Mouse (Mus musculus) large intestine, adult 2 months (tissue): ENCODE data around the gene Rgl1. TPM values are rescaled to one million over a fixed set of nuclear protein-coding genes. Genes with fewer than 3 reads are reported as not detected.

Experiments used
- DNase-seq: peaks from one replicate; pipeline ENCODE4 v3.0.0-alpha.2; 2012; ENCODE audit warnings: low read depth, low spot score
- WGBS: fragments of 180-500 bp; shearing (Covaris S2); methylation state at CpG from one replicate; pipeline ENCODE4 v1.1.7; 2018; 5-methylcytosine and 5-hydroxymethylcytosine counted together
- polyA plus RNA-seq: library from polyadenylated mRNA; depleted of rRNA; stranded (reverse); fragments of >200 nt; gene quantifications from 2 replicates; pipeline ENCODE4 v1.2.3, GENCODE M21; 2012

Gene Rgl1
- polyA plus RNA-seq, 1 experiment: 4.2 TPM

DNA sequence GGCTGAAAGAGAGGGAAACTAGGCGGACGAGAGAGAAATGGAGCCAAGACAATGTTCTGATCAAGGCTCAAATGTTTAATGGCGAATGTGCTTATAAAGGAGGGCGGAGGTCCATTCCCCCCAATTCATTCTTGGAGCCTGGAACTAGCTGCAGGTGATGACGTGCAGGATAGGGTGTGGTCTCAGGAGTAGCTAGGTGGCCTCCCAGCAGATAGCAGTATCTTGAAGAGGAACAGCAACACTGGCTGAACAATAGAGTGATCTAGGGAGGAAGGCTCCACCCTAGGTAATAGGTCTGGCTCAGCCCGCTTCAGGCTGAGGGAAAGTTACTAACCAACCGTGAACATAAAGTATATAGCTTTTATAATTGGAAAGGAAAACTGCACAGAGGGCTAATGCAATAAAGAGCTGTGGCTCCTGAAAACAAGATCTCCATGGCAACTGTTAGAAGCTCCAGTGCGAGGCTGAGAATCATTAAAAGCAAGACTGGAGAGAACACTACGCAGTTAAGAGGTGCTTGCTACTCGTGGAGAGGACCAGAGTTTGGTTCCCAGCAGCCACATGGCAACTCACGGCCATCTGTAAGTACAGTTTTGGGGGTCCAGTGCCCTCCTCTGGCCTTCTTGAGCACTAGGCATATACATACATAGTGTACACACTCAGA, 44.5 kb downstream of the Rgl1 start:
- 47% methylated on average over 11 of the region's 11 CpGs for WGBS
- DNase-seq: no peak

DNA sequence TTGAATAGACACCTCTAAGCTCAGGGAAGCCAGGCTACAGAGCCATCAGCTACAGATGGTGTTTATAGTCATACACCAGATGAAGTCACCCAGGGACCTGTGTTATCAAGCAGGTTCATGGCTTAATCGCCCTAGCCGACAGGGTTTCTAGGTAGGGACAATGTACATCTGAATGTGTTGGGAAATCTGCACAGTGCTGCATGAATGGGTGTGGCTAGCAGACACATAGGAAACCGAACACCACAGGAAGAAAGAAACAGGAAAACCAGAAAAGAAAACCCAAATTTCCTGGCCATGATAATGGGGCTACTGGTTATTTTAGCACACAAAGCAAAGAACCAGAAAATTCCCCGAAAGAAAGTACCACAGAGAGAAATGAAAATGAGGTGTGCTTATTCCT, 45.2 kb downstream of the Rgl1 start:
- no peak for DNase-seq
- 42% methylated on average over 4 of the region's 4 CpGs for WGBS

GRCm38 (mm10) chr1:152718200-152718599, 48.0 kb downstream of the Rgl1 start:
- 49% methylated on average over 6 of the region's 6 CpGs for WGBS

DNA sequence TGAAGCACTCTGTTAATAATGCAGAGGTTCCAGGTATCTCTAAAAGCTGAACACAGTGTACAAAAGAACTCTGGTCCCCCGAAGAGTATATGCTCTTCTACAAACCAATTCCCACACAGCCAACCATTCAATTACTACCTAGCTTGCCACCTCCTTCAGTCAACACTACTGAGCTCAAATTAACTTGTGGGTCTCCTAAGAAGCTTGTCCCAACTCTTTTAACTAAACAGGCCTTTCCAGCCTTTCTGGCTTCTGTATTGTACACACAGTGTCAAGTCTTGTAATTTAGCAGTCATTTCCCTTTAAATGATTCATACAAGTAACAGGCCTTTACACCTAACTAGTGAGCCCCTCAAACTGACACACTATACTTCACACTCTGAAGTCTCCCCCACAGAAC, 48.8 kb downstream of the Rgl1 start:
- WGBS: 33% methylated on average over 1 of the region's 1 CpGs
- no peak for DNase-seq

More at GRCm38 (mm10) chr1:152718200-152718599, 48.0 kb downstream of the Rgl1 start:
- no peak for DNase-seq

GRCm38 (mm10) chr1:152714405-152714804, 51.7 kb downstream of the Rgl1 start:
- WGBS: 93% methylated on average over 3 of the region's 3 CpGs
- no peak for DNase-seq

- 87% methylated on average over 4 of the region's 4 CpGs for WGBS
- DNase-seq: no peak
Measured at GRCm38 (mm10) chr1:152713924-152714323, 52.2 kb downstream of the Rgl1 start.

- DNase-seq: no peak
- 89% methylated on average over 4 of the region's 4 CpGs for WGBS
Measured at GRCm38 (mm10) chr1:152711037-152711436, 55.1 kb downstream of the Rgl1 start.

GRCm38 (mm10) chr1:152707560-152707959, 58.6 kb downstream of the Rgl1 start:
- no peak for DNase-seq
- 69% methylated on average over 2 of the region's 2 CpGs for WGBS

DNA sequence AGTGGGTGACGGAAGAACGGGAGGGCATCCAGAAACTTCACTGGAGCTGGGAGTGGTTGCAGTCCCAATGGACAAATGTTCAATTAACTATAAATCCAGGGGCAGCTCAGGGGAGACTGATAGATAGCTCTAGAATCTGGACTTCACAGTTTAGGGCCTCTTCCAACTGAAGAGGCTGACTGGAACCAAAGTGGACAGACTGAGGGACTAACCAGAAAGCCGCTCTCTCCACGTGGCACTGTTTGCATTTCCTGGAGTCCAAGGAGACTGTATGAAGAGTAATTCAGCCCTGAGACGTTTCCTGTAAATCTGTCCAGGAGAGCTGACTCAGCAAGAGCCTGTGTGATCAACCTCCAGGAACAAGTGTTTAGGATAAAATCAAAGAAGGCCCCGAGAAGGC, 62.2 kb downstream of the Rgl1 start:
- 35% methylated on average over 6 of the region's 6 CpGs for WGBS
- no peak for DNase-seq

- DNase-seq: no peak
- 72% methylated on average over 6 of the region's 6 CpGs for WGBS
Measured at GRCm38 (mm10) chr1:152702920-152703319, 63.2 kb downstream of the Rgl1 start.

DNA sequence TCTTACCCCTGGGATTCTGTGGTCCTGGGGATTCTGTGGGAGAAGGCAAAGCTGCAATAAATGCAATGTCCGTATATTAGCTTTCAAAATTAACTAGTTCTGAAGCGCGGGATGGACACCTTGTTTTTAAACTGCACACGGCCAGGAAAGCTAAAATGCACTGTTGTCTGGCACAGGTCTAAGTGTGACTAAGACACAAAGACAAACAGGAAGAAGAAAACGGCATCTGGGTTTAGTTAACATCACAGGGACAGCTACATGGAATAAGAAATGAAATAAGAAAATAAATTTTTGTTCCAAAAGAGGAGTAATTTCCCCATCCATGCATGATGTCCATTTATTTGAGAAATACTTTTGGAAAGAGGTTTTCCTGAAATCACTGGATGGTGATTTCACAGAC, 65.1 kb downstream of the Rgl1 start:
- DNase-seq: no peak
- 76% methylated on average over 5 of the region's 5 CpGs for WGBS

- DNase-seq: no peak
- WGBS: 19% methylated on average over 3 of the region's 3 CpGs
Measured at GRCm38 (mm10) chr1:152697341-152697740, 68.8 kb downstream of the Rgl1 start.

DNA sequence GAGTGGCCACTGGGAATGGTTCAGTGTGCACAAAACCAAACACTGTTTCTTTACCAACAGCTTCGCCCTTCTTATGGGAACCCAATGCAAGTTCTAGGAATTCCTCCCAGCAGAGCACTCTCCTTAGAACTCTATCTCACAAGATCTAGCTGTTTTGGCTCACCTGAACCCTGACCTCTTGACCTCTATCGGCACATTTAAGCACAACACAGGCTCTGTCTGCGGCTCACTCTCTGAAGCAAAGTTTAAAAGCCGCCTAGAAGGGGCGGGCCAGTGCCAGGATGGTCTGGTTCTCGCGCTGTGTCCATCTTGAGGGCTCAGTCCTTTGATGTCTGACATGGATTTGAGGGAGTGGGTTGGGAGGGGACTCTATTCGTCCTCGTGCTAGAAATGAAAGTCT, 70.7 kb downstream of the Rgl1 start:
- 67% methylated on average over 9 of the region's 9 CpGs for WGBS
- DNase-seq: no peak

DNA sequence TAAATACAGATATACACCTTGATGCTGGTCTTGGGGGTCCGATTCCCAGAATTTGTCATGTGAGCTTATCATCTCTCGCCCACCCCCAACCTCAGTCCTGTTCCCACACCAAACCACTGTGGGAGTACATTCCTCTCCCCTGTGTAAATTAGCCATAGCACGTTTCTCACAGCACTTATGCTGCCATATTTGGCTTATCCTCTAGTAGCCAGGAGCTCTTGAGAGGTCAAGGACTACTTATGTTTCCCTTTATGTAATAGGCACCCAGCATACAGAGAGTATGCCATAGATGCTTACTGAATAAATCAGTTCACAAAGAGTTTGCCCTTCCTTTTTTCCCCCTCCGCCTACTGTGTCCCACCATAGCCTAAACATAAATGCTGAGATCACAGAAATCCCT, 76.2 kb downstream of the Rgl1 start:
- WGBS: 80% methylated on average over 4 of the region's 4 CpGs
- DNase-seq: no peak

DNA sequence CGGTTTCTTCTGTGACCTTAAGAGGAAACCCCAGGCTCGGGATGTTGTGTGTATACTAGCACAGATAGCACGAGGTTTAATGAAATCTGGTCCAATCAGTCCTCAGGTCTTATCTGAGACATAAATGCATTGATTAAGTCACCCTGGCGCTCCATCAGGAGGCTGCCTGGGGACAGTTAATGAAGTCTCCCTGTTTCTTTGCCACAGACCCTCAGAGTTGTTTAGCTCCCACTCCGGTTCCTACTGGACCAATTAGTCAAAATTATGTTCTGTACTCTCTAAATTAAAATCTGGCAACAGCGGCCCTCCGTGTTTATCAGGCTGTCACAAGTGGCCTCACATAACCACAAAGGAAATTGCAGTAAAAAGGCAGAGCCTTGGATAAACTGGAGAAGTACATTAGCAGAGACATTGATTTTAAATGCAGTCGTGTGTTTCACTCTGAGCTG, 78.4 kb downstream of the Rgl1 start:
- no peak for DNase-seq
- 46% methylated on average over 8 of the region's 8 CpGs for WGBS

DNA sequence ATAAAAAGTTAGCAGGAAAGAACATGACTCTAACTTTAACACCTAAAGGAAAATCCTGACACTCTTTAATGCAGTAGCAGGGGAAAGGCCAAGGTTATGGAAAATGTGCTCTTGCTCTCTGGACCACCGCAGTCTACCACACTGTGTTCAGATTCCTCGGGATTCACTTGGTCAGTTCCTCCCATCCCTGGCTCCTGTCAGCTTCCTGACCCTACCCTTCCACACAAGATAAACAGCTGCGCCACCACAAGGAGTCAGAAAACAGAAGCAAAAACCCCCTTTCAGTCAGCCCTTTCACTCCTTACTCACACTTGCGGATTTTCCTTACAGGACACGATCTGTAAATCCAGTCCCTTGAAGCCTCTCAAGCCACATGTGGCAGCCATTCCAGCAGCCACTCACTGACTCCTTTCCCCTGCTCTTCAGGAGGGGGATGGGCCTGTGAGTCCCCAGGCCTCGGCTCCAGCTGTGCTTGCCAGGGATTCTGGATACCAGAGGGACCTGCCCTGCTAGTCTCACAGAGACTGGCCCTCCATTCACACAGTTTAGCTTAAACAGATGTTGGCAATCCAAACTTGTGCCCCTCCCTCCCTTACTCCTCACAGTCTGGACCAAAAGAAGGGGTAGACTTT, 78.9 kb downstream of the Rgl1 start:
- DNase-seq: no peak
- WGBS: 43% methylated on average over 6 of the region's 6 CpGs

DNA sequence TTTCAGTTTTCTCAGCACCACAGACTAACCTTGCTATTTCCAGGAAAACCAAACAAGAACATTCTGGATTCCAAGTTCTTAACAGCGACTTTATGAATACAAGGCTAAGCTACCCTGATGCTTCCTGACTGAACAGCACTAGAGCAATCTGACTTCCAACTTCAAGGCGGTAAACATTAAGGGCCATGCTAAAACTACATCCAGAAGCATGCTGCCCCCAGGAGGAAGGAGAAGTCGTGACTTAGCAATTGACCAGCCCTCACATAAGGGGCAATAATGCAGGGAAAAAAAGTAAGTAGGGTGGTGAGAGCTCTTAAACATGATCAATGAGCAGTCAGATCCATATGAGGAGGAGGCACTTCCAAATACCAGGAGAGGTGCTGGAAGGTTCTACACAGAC, 80.6 kb downstream of the Rgl1 start:
- 53% methylated on average over 3 of the region's 3 CpGs for WGBS
- no peak for DNase-seq

DNA sequence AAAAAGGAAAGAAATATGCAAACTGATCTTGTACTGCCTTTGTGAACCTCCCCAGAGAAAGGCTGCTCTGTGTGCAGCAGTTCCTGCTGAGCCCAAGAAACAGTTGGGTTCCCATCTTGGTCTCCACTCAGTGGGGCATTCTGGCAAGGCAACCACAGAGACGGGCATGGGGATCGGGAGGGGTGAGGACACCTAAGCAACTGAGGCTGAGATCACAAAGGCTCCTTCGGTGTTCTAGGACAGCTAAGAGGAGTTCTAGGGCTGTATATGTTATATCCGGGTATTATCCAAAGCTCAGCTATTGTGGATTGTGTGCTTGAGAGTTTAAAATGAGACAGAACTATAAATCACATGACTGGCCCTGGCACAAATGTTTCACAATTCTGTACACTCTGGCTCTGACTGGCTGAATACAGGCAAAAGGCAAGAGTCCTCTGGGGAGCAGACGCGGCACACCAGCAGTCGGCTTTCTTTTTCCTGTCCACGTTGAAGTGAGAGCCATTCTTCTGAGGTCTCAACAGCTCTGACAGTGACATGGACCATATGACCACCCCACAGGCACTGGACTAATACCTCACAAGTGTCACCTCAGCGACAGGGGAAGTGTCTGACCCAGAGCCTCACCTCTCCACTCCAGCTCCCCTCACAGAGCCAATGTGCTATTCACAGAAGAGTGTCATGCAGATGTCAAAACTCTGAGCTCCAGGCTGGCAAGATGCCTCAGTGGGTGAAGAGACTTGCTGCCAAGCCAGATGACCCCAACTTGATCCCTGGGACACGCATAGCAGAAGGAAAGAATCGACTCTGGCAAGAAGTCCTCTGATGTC, 83.6 kb downstream of the Rgl1 start:
- WGBS: 59% methylated on average over 11 of the region's 11 CpGs

DNA sequence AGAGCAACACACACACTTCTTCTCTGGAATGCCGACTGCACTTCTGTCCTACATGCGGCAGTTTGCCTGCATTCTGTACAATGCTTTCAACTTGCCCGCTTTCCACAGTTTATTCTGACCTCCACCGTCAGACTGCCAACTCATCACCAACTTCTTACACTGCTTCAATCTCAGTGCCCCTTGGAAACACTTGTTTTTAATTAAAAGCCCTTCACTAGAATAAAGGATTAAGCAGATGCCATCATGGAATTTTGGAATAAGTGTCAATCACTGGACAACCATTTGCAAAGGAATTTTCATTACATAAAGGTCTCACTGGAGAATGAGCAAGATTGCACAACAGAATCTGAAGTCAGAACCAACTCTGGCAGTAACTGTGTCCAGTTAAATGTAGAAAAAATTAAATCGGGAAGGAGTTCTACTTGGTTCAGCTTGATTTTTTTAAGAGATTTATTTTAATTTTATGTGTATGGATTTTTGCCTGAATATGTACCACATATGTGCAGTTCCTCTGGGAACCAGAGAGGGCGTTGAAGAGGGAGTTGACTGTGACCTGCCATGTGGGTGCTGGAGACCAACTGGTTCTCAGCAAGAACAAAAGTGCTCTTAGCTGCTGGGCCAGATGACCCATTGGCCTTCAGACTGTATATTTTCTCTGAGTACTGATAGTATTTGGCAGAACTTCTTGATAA, 84.3 kb downstream of the Rgl1 start:
- 80% methylated on average over 6 of the region's 6 CpGs for WGBS
- DNase-seq: no peak

More for the DNA sequence above, 83.6 kb downstream of the Rgl1 start:
- no peak for DNase-seq

DNA sequence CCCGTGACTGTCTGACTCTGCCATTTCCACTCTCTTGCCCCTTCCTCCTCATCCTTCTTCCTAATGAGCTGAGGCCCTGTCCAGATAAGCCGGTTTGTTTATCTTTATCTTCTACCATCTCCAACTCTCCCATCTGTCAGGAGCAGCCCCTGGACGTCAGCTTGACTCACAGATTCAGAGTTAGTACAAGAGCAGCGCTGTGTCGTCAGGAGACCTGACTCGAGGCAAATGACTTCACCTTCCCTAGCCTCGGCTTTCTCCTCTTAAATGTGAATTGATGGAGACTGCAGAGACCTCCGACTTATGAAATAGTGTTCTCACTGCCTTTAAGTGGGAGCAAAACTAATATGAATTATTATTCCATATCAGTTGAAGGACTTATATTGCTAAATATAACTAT, 85.0 kb downstream of the Rgl1 start:
- WGBS: 54% methylated on average over 8 of the region's 8 CpGs
- no peak for DNase-seq
